Mouse (Mus musculus) thymus, adult 2 months (tissue): ENCODE measurements at regions not wholly inside any gene's neighbourhood (a gene's known extent, or its start where the extent isn't known, plus 50 kb on each side); places are given as distances from the start of the nearest gene placed in this dataset.

Source experiments
- CTCF ChIP-seq: fragments of 200-500 bp; IDR thresholded peaks from 2 replicates; pipeline ENCODE4 v1.5.1; 2012; ENCODE audit warnings: mild to moderate bottlenecking, control low read depth, low read length, moderate library complexity, borderline replicate concordance; ENCODE audit not compliant: control insufficient read depth, poor library complexity, insufficient read depth; ENCODE audit errors: extremely low read depth
- POLR2A ChIP-seq: fragments of 200-500 bp; IDR thresholded peaks from 2 replicates; pipeline ENCODE4 v1.6.1; 2012; ENCODE audit warnings: mild to moderate bottlenecking, low read length, control low read depth, moderate library complexity; ENCODE audit not compliant: control insufficient read depth, poor library complexity, insufficient read depth; ENCODE audit errors: extremely low read depth

- TF ChIP-seq CTCF (no peak), POLR2A (no peak)
Measured at GRCm38 (mm10) chr9:116369059-116369718, 194.0 kb upstream of the Tgfbr2 start.
